Mouse (Mus musculus) olfactory bulb, adult 2 months (tissue): ENCODE results near the gene Kcnd1.

Source experiments
- CTCF ChIP-seq: fragments of 200-500 bp; IDR thresholded peaks from 2 replicates; pipeline ENCODE4 v1.5.1; 2012; ENCODE audit warnings: low read depth, mild to moderate bottlenecking, low read length, moderate library complexity; ENCODE audit not compliant: insufficient read depth
- POLR2A ChIP-seq: fragments of 200-500 bp; IDR thresholded peaks from 2 replicates; pipeline ENCODE4 v1.6.1; 2012; ENCODE audit warnings: mild to moderate bottlenecking, low read depth, low read length, moderate library complexity; ENCODE audit not compliant: insufficient read depth

- no peak for TF ChIP-seq CTCF
- TF ChIP-seq POLR2A, result no peak
Observed at GRCm38 (mm10) chrX:7795016-7795415, 27.1 kb upstream of the Kcnd1 start.
